Mouse (Mus musculus): ENCODE data around the gene Ret. TPM values are rescaled to one million over a fixed set of nuclear protein-coding genes. Genes with fewer than 3 reads are reported as not detected.

Ret gene
- total and polyA plus RNA-seq, 3 experiments: not detected

GRCm38 (mm10) chr6:118150538-118150937 lies 47.0 kb downstream of the Ret start:
- no peak for TF ChIP-seq ZC3H11A (IDR thresholded peaks at IDR 0.05; ENCODE audit: low read depth, low read length)
- no peak for TF ChIP-seq TBP (IDR thresholded peaks at IDR 0.05; ENCODE audit: low read depth, low read length)
- no peak for TF ChIP-seq HCFC1 (IDR thresholded peaks at IDR 0.05; ENCODE audit: low read depth, low read length)
- no peak for TF ChIP-seq POLR2AphosphoS5 (IDR thresholded peaks at IDR 0.05; ENCODE audit: borderline replicate concordance, low read depth, low read length)
- no peak for TF ChIP-seq CHD1 (IDR thresholded peaks at IDR 0.05; ENCODE audit: low read depth, low read length)
- no peak for TF ChIP-seq CTCF (IDR thresholded peaks at IDR 0.05 in 2 of 3, conservative IDR thresholded peaks at IDR 0.05 in 1 of 3; ENCODE audit: control insufficient read depth in 1 of 3, insufficient read depth in 1 of 3, low read depth in 2 of 3, low read length in 3 of 3, poor library complexity in 1 of 3, severe bottlenecking in 1 of 3)
- TF ChIP-seq SIN3A (IDR thresholded peaks at IDR 0.05; ENCODE audit: low read length): no peak
- no peak for TF ChIP-seq ELF1 (IDR thresholded peaks at IDR 0.05; ENCODE audit: low read depth, low read length)
- TF ChIP-seq RCOR1 (IDR thresholded peaks at IDR 0.05; ENCODE audit: low read depth, low read length): no peak
- TF ChIP-seq GABPA (IDR thresholded peaks at IDR 0.05; ENCODE audit: low read depth, low read length): no peak
- no peak for TF ChIP-seq USF1 (IDR thresholded peaks at IDR 0.05; ENCODE audit: low read depth, low read length)
- TF ChIP-seq GATA1 (IDR thresholded peaks at IDR 0.05; ENCODE audit: low read depth, low read length): no peak
- TF ChIP-seq POLR2A (IDR thresholded peaks at IDR 0.05; ENCODE audit: control insufficient read depth in 1 of 2, insufficient read depth in 1 of 2, low read depth in 1 of 2, low read length in 2 of 2, poor library complexity in 1 of 2): no peak
- no peak for TF ChIP-seq MAX (IDR thresholded peaks at IDR 0.05; ENCODE audit: low read length)
- no peak for TF ChIP-seq KAT2A (conservative IDR thresholded peaks at IDR 0.05; ENCODE audit: low read depth, low read length)
- no peak for TF ChIP-seq MYC (IDR thresholded peaks at IDR 0.05; ENCODE audit: low read depth, low read length)
- TF ChIP-seq TAL1 (IDR thresholded peaks at IDR 0.05; ENCODE audit: low read length): no peak
- no peak for TF ChIP-seq ETS1 (IDR thresholded peaks at IDR 0.05; ENCODE audit: low read depth, low read length)
- no peak for TF ChIP-seq RAD21 (IDR thresholded peaks at IDR 0.05; ENCODE audit: low read depth, low read length)
- TF ChIP-seq EP300 (IDR thresholded peaks at IDR 0.05; ENCODE audit: low read depth in 1 of 2, low read length in 2 of 2): no peak
- no peak for DNase-seq (ENCODE audit: low read depth, low spot score)
- Histone ChIP-seq H3K9me3 (replicated peaks; ENCODE audit: insufficient read depth, low read length) (no peaks in the 10 kb centered on the region), H3K79me2 (ENCODE audit: control insufficient read depth, insufficient read depth, low read length, poor library complexity) (no peaks in the 10 kb centered on the region), H3K9ac (ENCODE audit: control insufficient read depth, low read depth, low read length, poor library complexity, severe bottlenecking) (no peak overlapping the region), H3K27me3 (ENCODE audit: control insufficient read depth in 1 of 2, insufficient read depth in 2 of 2, low read length in 2 of 2) (peaks cover 0 to 2% of the 10 kb centered on the region in 2 experiments; a peak in 3 of 4 replicates), H3K4me1 (ENCODE audit: control insufficient read depth in 1 of 2, insufficient read depth in 2 of 2, low read length in 2 of 2) (no peaks in the 10 kb centered on the region), H3K4me3 (ENCODE audit: control insufficient read depth in 1 of 2, insufficient read depth in 1 of 2, low read depth in 2 of 2, low read length in 2 of 2) (no peak overlapping the region), H3K27ac (ENCODE audit: control insufficient read depth, low read depth, low read length) (no peak overlapping the region), H3K36me3 (ENCODE audit: control insufficient read depth in 1 of 2, insufficient read depth in 2 of 2, low read length in 2 of 2) (no peaks in the 10 kb centered on the region)

GRCm38 (mm10) chr6:118150128-118150527 lies 47.4 kb downstream of the Ret start:
- DNase-seq (ENCODE audit: low read depth, low spot score): no peak
- no peaks in the 10 kb centered on the region for H3K36me3 ChIP-seq (ENCODE audit: control insufficient read depth in 1 of 2, insufficient read depth in 2 of 2, low read length in 2 of 2)
- no peak overlapping the region for H3K27ac ChIP-seq (ENCODE audit: control insufficient read depth, low read depth, low read length)
- no peak overlapping the region for H3K4me3 ChIP-seq (ENCODE audit: control insufficient read depth in 1 of 2, insufficient read depth in 1 of 2, low read depth in 2 of 2, low read length in 2 of 2)
- no peak for TF ChIP-seq POLR2A (IDR thresholded peaks at IDR 0.05; ENCODE audit: control insufficient read depth in 1 of 2, insufficient read depth in 1 of 2, low read depth in 1 of 2, low read length in 2 of 2, poor library complexity in 1 of 2)
- TF ChIP-seq HCFC1 (IDR thresholded peaks at IDR 0.05; ENCODE audit: low read depth, low read length): no peak
- no peak for TF ChIP-seq ETS1 (IDR thresholded peaks at IDR 0.05; ENCODE audit: low read depth, low read length)
- no peak for TF ChIP-seq UBTF (IDR thresholded peaks at IDR 0.05; ENCODE audit: borderline replicate concordance, insufficient read depth, low read depth, low read length)
- no peak for TF ChIP-seq ELF1 (IDR thresholded peaks at IDR 0.05; ENCODE audit: low read depth, low read length)
- TF ChIP-seq RCOR1 (IDR thresholded peaks at IDR 0.05; ENCODE audit: low read depth, low read length): no peak
- no peak for TF ChIP-seq GABPA (IDR thresholded peaks at IDR 0.05; ENCODE audit: low read depth, low read length)
- TF ChIP-seq CHD1 (IDR thresholded peaks at IDR 0.05; ENCODE audit: low read depth, low read length): no peak
- TF ChIP-seq BHLHE40 (IDR thresholded peaks at IDR 0.05; ENCODE audit: borderline replicate concordance, low read depth, low read length): no peak
- TF ChIP-seq MXI1 (IDR thresholded peaks at IDR 0.05; ENCODE audit: low read depth, low read length): no peak
- no peak for TF ChIP-seq ZKSCAN1 (IDR thresholded peaks at IDR 0.05; ENCODE audit: low read depth, low read length)
- no peak for TF ChIP-seq SIN3A (IDR thresholded peaks at IDR 0.05; ENCODE audit: low read length)
- no peak for TF ChIP-seq CTCF (IDR thresholded peaks at IDR 0.05 in 2 of 3, conservative IDR thresholded peaks at IDR 0.05 in 1 of 3; ENCODE audit: control insufficient read depth in 1 of 3, insufficient read depth in 1 of 3, low read depth in 2 of 3, low read length in 3 of 3, poor library complexity in 1 of 3, severe bottlenecking in 1 of 3)
- TF ChIP-seq TAL1 (IDR thresholded peaks at IDR 0.05; ENCODE audit: low read length): no peak
- no peak for TF ChIP-seq EP300 (IDR thresholded peaks at IDR 0.05; ENCODE audit: low read depth in 1 of 2, low read length in 2 of 2)
- TF ChIP-seq NRF1 (IDR thresholded peaks at IDR 0.05; ENCODE audit: insufficient read depth, low read depth, low read length, poor library complexity, severe bottlenecking): no peak
- no peaks in the 10 kb centered on the region for H3K9me3 ChIP-seq (replicated peaks; ENCODE audit: insufficient read depth, low read length)
- peaks cover 0 to 2% of the 10 kb centered on the region in 2 experiments; a peak in 3 of 4 replicates for H3K27me3 ChIP-seq (ENCODE audit: control insufficient read depth in 1 of 2, insufficient read depth in 2 of 2, low read length in 2 of 2)
- H3K4me1 ChIP-seq (ENCODE audit: control insufficient read depth in 1 of 2, insufficient read depth in 2 of 2, low read length in 2 of 2): no peaks in the 10 kb centered on the region
- H3K79me2 ChIP-seq (ENCODE audit: control insufficient read depth, insufficient read depth, low read length, poor library complexity): no peaks in the 10 kb centered on the region
- H3K9ac ChIP-seq (ENCODE audit: control insufficient read depth, low read depth, low read length, poor library complexity, severe bottlenecking): no peak overlapping the region
